Mouse (Mus musculus) bone marrow macrophage, adult 2 months (primary cell): ENCODE measurements at regions not wholly inside any gene's neighbourhood (a gene's known extent, or its start where the extent isn't known, plus 50 kb on each side); places are given as distances from the start of the nearest gene placed in this dataset.

Experiments
- CTCF ChIP-seq: IDR thresholded peaks from 2 replicates; pipeline ENCODE4 v1.5.1; 2012; ENCODE audit warnings: low read depth, mild to moderate bottlenecking, low read length, moderate library complexity
- POLR2A ChIP-seq: IDR thresholded peaks from 2 replicates; pipeline ENCODE4 v1.6.1; 2012; ENCODE audit warnings: mild to moderate bottlenecking, low read depth, low read length, borderline replicate concordance

- TF ChIP-seq CTCF (no peak), POLR2A (no peak)
Measured at GRCm38 (mm10) chr7:39866674-39867428, 349.3 kb downstream of the Zfp619 start.
